Mouse (Mus musculus): ENCODE measurements around the gene Ptpn20.

GRCm38 (mm10) chr14:33634354-33634753 lies 45.3 kb downstream of the Ptpn20 start:
- no peak for TF ChIP-seq POLR2A (IDR thresholded peaks at IDR 0.05; ENCODE audit: borderline replicate concordance, extremely low read depth, insufficient read depth, insufficient read length, poor library complexity, severe bottlenecking)
- no peak for TF ChIP-seq CTCF (IDR thresholded peaks at IDR 0.05; ENCODE audit: borderline replicate concordance, extremely low read depth, insufficient read depth, insufficient read length)
